Mouse (Mus musculus): ENCODE measurements around the gene Rprd2. TPM values are rescaled to one million over a fixed set of nuclear protein-coding genes. Genes with fewer than 3 reads are reported as not detected.
A peak's percentile ranks its signal among the peaks of the same experiment; 100 is the strongest.

Gene Rprd2
- total RNA-seq, 2 experiments from 2014 or later: 43.9 to 50.6 TPM

GRCm38 (mm10) chr3:95739353-95740104, 79.1 kb downstream of the Rprd2 start, which contains the start of gene Ecm1:
TSS of gene Ecm1 (minus strand) at chr3:95739569.
- peak; percentile 84 for DNase-seq

GRCm38 (mm10) chr3:95735071-95735670, 83.5 kb downstream of the Rprd2 start:
- no peak for DNase-seq

GRCm38 (mm10) chr3:95734092-95734702, 84.5 kb downstream of the Rprd2 start:
- DNase-seq: peak; percentile 57

- peak; percentile 73 for DNase-seq
Measured at GRCm38 (mm10) chr3:95732744-95733521, 85.7 kb downstream of the Rprd2 start.

- no peak for DNase-seq
Measured at GRCm38 (mm10) chr3:95732297-95732696, 86.4 kb downstream of the Rprd2 start.

GRCm38 (mm10) chr3:95731802-95732201, 86.9 kb downstream of the Rprd2 start:
- no peak for DNase-seq

- DNase-seq: no peak
Measured at GRCm38 (mm10) chr3:95730431-95730830, 88.2 kb downstream of the Rprd2 start.

- no peak for DNase-seq
Measured at GRCm38 (mm10) chr3:95728906-95729305, 89.8 kb downstream of the Rprd2 start.

GRCm38 (mm10) chr3:95726696-95727358, 91.8 kb downstream of the Rprd2 start:
- DNase-seq: no peak

GRCm38 (mm10) chr3:95725863-95726262, 92.8 kb downstream of the Rprd2 start:
- no peak for DNase-seq

- DNase-seq: no peak
Measured at GRCm38 (mm10) chr3:95722386-95722785, 96.3 kb downstream of the Rprd2 start.

- no peak for DNase-seq
Measured at GRCm38 (mm10) chr3:95718153-95718552, 100.5 kb downstream of the Rprd2 start.

- no peak for DNase-seq
Measured at GRCm38 (mm10) chr3:95716075-95716474, 102.6 kb downstream of the Rprd2 start.

Small RNA genes within 50 kb of the gene (microRNA-seq; reads per million reads assigned to microRNA genes)
- gene Mir7014: not detected

Other genes starting within 250 kb of the Rprd2 start
- 10 to 100 TPM; 31.9 to 35.4 TPM for gene Golph3l, start 229.9 kb downstream of the Rprd2 start, total RNA-seq (2021)
- 10 to 100 TPM; 67.8 to 68.1 TPM for gene Ensa, start 193.9 kb downstream of the Rprd2 start, total RNA-seq (2021)
- 100 to 1,000 TPM; 116 to 144 TPM for gene Mcl1, start 160.1 kb downstream of the Rprd2 start, total RNA-seq (2021)
- gene Adamtsl4, start 130.9 kb downstream of the Rprd2 start, total RNA-seq (2021): 10 to 100 TPM; 13.3 to 13.4 TPM
- gene Ecm1, start 79.3 kb downstream of the Rprd2 start, total RNA-seq (2021): 100 to 1,000 TPM; 139 to 162 TPM
- gene Tars2, start 58.7 kb downstream of the Rprd2 start, total RNA-seq (2021): 10 to 100 TPM; 40.8 to 51.6 TPM
- gene Prpf3, start 37.0 kb upstream of the Rprd2 start, total RNA-seq (2021): 10 to 100 TPM; 25.1 to 26.7 TPM
- gene Mrps21, start 52.7 kb upstream of the Rprd2 start, total RNA-seq (2021): 100 to 1,000 TPM; 270 to 288 TPM
- 1 to 10 TPM; 1.9 to 4.9 TPM for gene Ciart, start 63.4 kb upstream of the Rprd2 start, total RNA-seq (2021)
- gene BC028528, start 73.1 kb upstream of the Rprd2 start, total RNA-seq (2021): 10 to 100 TPM; 27.7 to 38.8 TPM
- gene Aph1a, start 75.1 kb upstream of the Rprd2 start, total RNA-seq (2021): 100 to 1,000 TPM; 167 to 171 TPM
- 10 to 100 TPM; 13.6 to 18.5 TPM for gene Car14, start 85.8 kb upstream of the Rprd2 start, total RNA-seq (2021)
- 100 to 1,000 TPM in 1 of 2 experiments, 10 to 100 TPM in 1; 89.8 to 110 TPM for gene Anp32e, start 110.4 kb upstream of the Rprd2 start, total RNA-seq (2021)
- 10 to 100 TPM; 34.0 to 36.7 TPM for gene Plekho1, start 177.1 kb upstream of the Rprd2 start, total RNA-seq (2021)
- gene Vps45, start 239.6 kb upstream of the Rprd2 start, total RNA-seq (2021): 10 to 100 TPM; 31.7 to 35.0 TPM